Mouse (Mus musculus) hindbrain, postnatal 0 days (tissue): ENCODE data around the gene Qrich1. TPM values are rescaled to one million over a fixed set of nuclear protein-coding genes. Genes with fewer than 3 reads are reported as not detected.

Experiments
- ATAC-seq: fragments of 200-750 bp; cut with Nextera tagmentation; 2 replicates; pipeline ENCODE4 v1.8.0; 2017; ENCODE audit warnings: mild to moderate bottlenecking, moderate TSS enrichment, moderate library complexity
- DNase-seq: peaks from one replicate; pipeline ENCODE4 v3.0.0-alpha.2; 2015; ENCODE audit warnings: low spot score
- H3K27ac ChIP-seq: fragments of 300-500 bp; sonication (generic); 2 replicates; pipeline ENCODE4 v1.5.1; 2014; ENCODE audit warnings: mild to moderate bottlenecking
- H3K27me3 ChIP-seq: fragments of 300-500 bp; sonication (generic); 2 replicates; pipeline ENCODE4 v1.6.1; 2014; ENCODE audit warnings: low read length, mixed read lengths; ENCODE audit not compliant: insufficient read depth
- H3K36me3 ChIP-seq: fragments of 300-500 bp; sonication (generic); 2 replicates; pipeline ENCODE4 v1.6.1; 2014; ENCODE audit warnings: low read length, mixed read lengths; ENCODE audit not compliant: insufficient read depth
- H3K4me1 ChIP-seq: fragments of 300-500 bp; sonication (generic); 2 replicates; pipeline ENCODE4 v1.6.1; 2014; ENCODE audit warnings: antibody characterized with exemption, low read length, mixed read lengths; ENCODE audit not compliant: insufficient read depth
- H3K4me2 ChIP-seq: fragments of 300-500 bp; sonication (generic); 2 replicates; pipeline ENCODE4 v1.6.1; 2014; ENCODE audit warnings: low read depth, mild to moderate bottlenecking, low read length, moderate library complexity, mixed read lengths
- H3K4me3 ChIP-seq: fragments of 300-500 bp; sonication (generic); 2 replicates; pipeline ENCODE4 v1.5.1; 2014; ENCODE audit warnings: low read length
- H3K9ac ChIP-seq: fragments of 300-500 bp; sonication (generic); replicated peaks from 2 replicates; pipeline ENCODE4 v1.6.1; 2014; ENCODE audit warnings: mild to moderate bottlenecking, low read length, moderate library complexity, mixed read lengths
- H3K9me3 ChIP-seq: fragments of 300-500 bp; sonication (generic); 2 replicates; pipeline ENCODE4 v1.6.1; 2016; ENCODE audit warnings: low read length, mixed read lengths
- CTCF ChIP-seq: IDR thresholded peaks from 2 replicates; pipeline ENCODE4 v1.5.1; 2016; ENCODE audit warnings: antibody characterized with exemption, control low read depth, low read depth
- WGBS: fragments of 180-500 bp; shearing (Covaris S2); extraction: QIAGEN DNeasy Blood & Tissue Kit; methylation state at CpG from one replicate; pipeline ENCODE4 v1.1.7; 2014; 5-methylcytosine and 5-hydroxymethylcytosine counted together
- polyA plus RNA-seq: library from polyadenylated mRNA; unstranded; fragments of >200 nt; fragmentation: Nextera tagmentation; extraction: Ambion mirVana; gene quantifications from 2 replicates; pipeline ENCODE4 v1.2.1, GENCODE M21; 2015
- total RNA-seq: library from RNA; depleted of rRNA; stranded (reverse); fragments of >200 nt; gene quantifications from 2 replicates; pipeline ENCODE4 v1.2.3, GENCODE M21; 2014

The Qrich1 gene
- total and polyA plus RNA-seq, 2 experiments from 2014 or later, result 98.7 to 226 TPM

- peaks cover 33% of the 10 kb centered on the region for H3K36me3 ChIP-seq
- H3K4me2 ChIP-seq, result peak overlapping the region; percentile 96
Observed at GRCm38 (mm10) chr9:108567931-108568419, 51.4 kb downstream of the Qrich1 start.

GRCm38 (mm10) chr9:108568511-108568921 is 51.9 kb downstream of the Qrich1 start:
- WGBS, result 80% methylated on average over 17 of the region's 17 CpGs
- H3K4me1 ChIP-seq, result peaks cover 17% of the 10 kb centered on the region; the same call in 1 of the 2 replicates
- H3K27ac ChIP-seq, result peak overlapping the region; percentile 95; the same call in 1 of the 2 replicates
- no peak for ATAC-seq
- H3K9me3 ChIP-seq, result no peaks in the 10 kb centered on the region
- H3K9ac ChIP-seq, result no peak overlapping the region
- no peak for TF ChIP-seq CTCF
- H3K4me2 ChIP-seq, result peak overlapping the region; percentile 96; the same call in 1 of the 2 replicates
- H3K4me3 ChIP-seq, result no peak overlapping the region
- H3K36me3 ChIP-seq, result peaks cover 36% of the 10 kb centered on the region
- DNase-seq, result no peak
- H3K27me3 ChIP-seq, result no peaks in the 10 kb centered on the region

More at GRCm38 (mm10) chr9:108567931-108568419, 51.4 kb downstream of the Qrich1 start:
- DNase-seq (no peak), ATAC-seq (no peak)
- TF ChIP-seq CTCF, result no peak
- whole genome bisulfite sequencing, result 13% methylated on average over 18 of the region's 18 CpGs
- H3K9me3 ChIP-seq, result no peaks in the 10 kb centered on the region
- peak overlapping the region; percentile 61 for H3K4me3 ChIP-seq
- H3K9ac ChIP-seq, result peak overlapping the region; percentile 84
- H3K27me3 ChIP-seq, result no peaks in the 10 kb centered on the region
- H3K4me1 ChIP-seq, result peaks cover 17% of the 10 kb centered on the region; the same call in 1 of the 2 replicates
- peak overlapping the region; percentile 95 for H3K27ac ChIP-seq

GRCm38 (mm10) chr9:108569381-108570206 is 53.0 kb downstream of the Qrich1 start, which contains the start of gene Dalrd3:
Gene Dalrd3, plus strand, starts transcription at chr9:108569886.
- ATAC-seq (peak; percentile 61), DNase-seq (peak; percentile 96)
- no peak for TF ChIP-seq CTCF
- no peaks in the 10 kb centered on the region for H3K27me3 ChIP-seq
- peak within 1 kb of the TSS; percentile 53 for H3K4me3 ChIP-seq
- H3K9ac ChIP-seq, result peak within 1 kb of the TSS; percentile 49
- H3K4me1 ChIP-seq, result peaks cover 17% of the 10 kb centered on the region
- peak within 1 kb of the TSS; percentile 74 for H3K27ac ChIP-seq
- WGBS, result 6% methylated on average over 42 of the region's 42 CpGs
- H3K4me2 ChIP-seq, result peak within 1 kb of the TSS; percentile 91
- H3K36me3 ChIP-seq, result peaks cover 38% of the 10 kb centered on the region
- H3K9me3 ChIP-seq, result no peaks in the 10 kb centered on the region

GRCm38 (mm10) chr9:108570207-108570896 is 53.7 kb downstream of the Qrich1 start:
- no peaks in the 10 kb centered on the region for H3K27me3 ChIP-seq
- DNase-seq, result peak; percentile 86
- peak overlapping the region; percentile 91 for H3K4me2 ChIP-seq
- H3K4me1 ChIP-seq, result peaks cover 20% of the 10 kb centered on the region
- H3K27ac ChIP-seq, result peak overlapping the region; percentile 74
- WGBS, result 1% methylated on average over 40 of the region's 40 CpGs
- H3K4me3 ChIP-seq, result peak overlapping the region; percentile 53
- peak overlapping the region; percentile 49 for H3K9ac ChIP-seq
- no peaks in the 10 kb centered on the region for H3K9me3 ChIP-seq
- peak; percentile 73 for TF ChIP-seq CTCF
- ATAC-seq, result no peak
- H3K36me3 ChIP-seq, result peaks cover 40% of the 10 kb centered on the region

GRCm38 (mm10) chr9:108571401-108571973 is 54.9 kb downstream of the Qrich1 start:
- DNase-seq (no peak), ATAC-seq (no peak)
- Histone ChIP-seq H3K4me2 (no peak overlapping the region), H3K4me3 (no peak overlapping the region), H3K4me1 (peaks cover 15% of the 10 kb centered on the region), H3K27ac (no peak overlapping the region), H3K27me3 (no peaks in the 10 kb centered on the region), H3K36me3 (peaks cover 45% of the 10 kb centered on the region), H3K9me3 (no peaks in the 10 kb centered on the region), H3K9ac (no peak overlapping the region)
- TF ChIP-seq CTCF, result no peak
- WGBS, result 95% methylated on average over 16 of the region's 16 CpGs

- no peak for ATAC-seq
- Histone ChIP-seq H3K27ac (no peak overlapping the region), H3K27me3 (no peaks in the 10 kb centered on the region), H3K36me3 (peaks cover 45% of the 10 kb centered on the region), H3K4me2 (no peak overlapping the region), H3K4me1 (peaks cover 21% of the 10 kb centered on the region), H3K4me3 (no peak overlapping the region), H3K9me3 (no peaks in the 10 kb centered on the region), H3K9ac (no peak overlapping the region)
- TF ChIP-seq CTCF, result no peak
- WGBS, result 81% methylated on average over 10 of the region's 10 CpGs
- DNase-seq, result no peak
Observed at GRCm38 (mm10) chr9:108572321-108572720, 55.7 kb downstream of the Qrich1 start.
